Mouse (Mus musculus) heart, postnatal 14 days (tissue): ENCODE data around the gene Cphx3. TPM values are rescaled to one million over a fixed set of nuclear protein-coding genes. Genes with fewer than 3 reads are reported as not detected.
"Not testable (repeated sequence)": the region's sequence is repeated elsewhere in the genome, so short reads cannot be mapped to it uniquely, and the experiment has no call there.

Experiments used
- DNase-seq, 2 experiments: peaks; one replicate each; pipeline ENCODE4 v3.0.0; 2021 to 2022
- intact Hi-C: fragments of 180-260 bp; cut with DNase I; formaldehyde crosslinking; loops from one replicate; pipeline ENCODE4 v1.15.1; 2025
- total RNA-seq, 2 experiments: library from RNA; stranded (reverse); gene quantifications; 2 replicates each; pipeline ENCODE4 v1.2.3; 2021

The Cphx3 gene
- total RNA-seq, 2 experiments from 2014 or later, result not detected

GRCm38 (mm10) chr14:26165266-26165665, 83.2 kb downstream of the Cphx3 start:
- DNase-seq, intact Hi-C loops: not testable (repeated sequence)

GRCm38 (mm10) chr14:26173955-26174354, 91.9 kb downstream of the Cphx3 start:
- intact Hi-C loops, DNase-seq: not testable (repeated sequence)

- intact Hi-C loops, DNase-seq: not testable (repeated sequence)
Observed at GRCm38 (mm10) chr14:26175028-26175427, 92.9 kb downstream of the Cphx3 start.

- DNase-seq, intact Hi-C loops: not testable (repeated sequence)
Observed at GRCm38 (mm10) chr14:26181660-26182059, 99.6 kb downstream of the Cphx3 start.

- DNase-seq, intact Hi-C loops: not testable (repeated sequence)
Observed at GRCm38 (mm10) chr14:26182380-26182779, 100.3 kb downstream of the Cphx3 start, which contains the start of gene Plac9b. Gene Plac9b (minus strand): TSS chr14:26182480.

- intact Hi-C loops, DNase-seq: not testable (repeated sequence)
Observed at GRCm38 (mm10) chr14:26186638-26187037, 104.5 kb downstream of the Cphx3 start.

GRCm38 (mm10) chr14:26188361-26188760, 106.3 kb downstream of the Cphx3 start:
- DNase-seq, intact Hi-C loops: not testable (repeated sequence)

GRCm38 (mm10) chr14:26197851-26198250, 115.8 kb downstream of the Cphx3 start:
- intact Hi-C loops, DNase-seq: not testable (repeated sequence)

GRCm38 (mm10) chr14:26206197-26206925, 124.3 kb downstream of the Cphx3 start:
- intact Hi-C loops, DNase-seq: not testable (repeated sequence)

GRCm38 (mm10) chr14:26206926-26207247, 124.8 kb downstream of the Cphx3 start, which contains the start of gene Tmem254b:
Gene Tmem254b (minus strand): TSS chr14:26207041.
- DNase-seq, intact Hi-C loops: not testable (repeated sequence)

- intact Hi-C loops, DNase-seq: not testable (repeated sequence)
Observed at GRCm38 (mm10) chr14:26216233-26217000, 134.3 kb downstream of the Cphx3 start.

GRCm38 (mm10) chr14:26237183-26237582, 155.1 kb downstream of the Cphx3 start:
- DNase-seq, intact Hi-C loops: not testable (repeated sequence)

- intact Hi-C loops, result not testable (repeated sequence)
Observed at GRCm38 (mm10) chr14:26257756-26258617, 175.9 kb downstream of the Cphx3 start, which contains the start of gene Duxbl3. Gene Duxbl3 (plus strand): TSS chr14:26257962.

GRCm38 (mm10) chr14:26258729-26259128, 176.6 kb downstream of the Cphx3 start:
- intact Hi-C loops, DNase-seq: not testable (repeated sequence)

More at GRCm38 (mm10) chr14:26257756-26258617, 175.9 kb downstream of the Cphx3 start, which contains the start of gene Duxbl3:
- not testable (repeated sequence) for DNase-seq

Other genes with a start within 250 kb of the Cphx3 start
- 10 to 100 TPM; 69.9 to 78.1 TPM for gene Anxa11, start 240.1 kb upstream of the Cphx3 start, total RNA-seq
- gene Plac9a, start 179.2 kb upstream of the Cphx3 start, total RNA-seq, result 1 to 10 TPM; 2.6 to 2.9 TPM
- gene Tmem254a, start 154.6 kb upstream of the Cphx3 start, total RNA-seq, result 1 to 10 TPM; 1.6 to 2.1 TPM
- not detected for gene Cphx1, start 144.0 kb upstream of the Cphx3 start, total RNA-seq
- gene Duxbl1, start 103.7 kb upstream of the Cphx3 start, total RNA-seq, result under 1 TPM in 1 of 2 experiments, not detected in 1; 0.39 TPM
- gene Gm9780, start 39.6 kb upstream of the Cphx3 start, total RNA-seq, result 10 to 100 TPM; 21.2 to 24.0 TPM
- 10 to 100 TPM; 10.1 to 16.1 TPM for gene Tmem254c, start 14.9 kb upstream of the Cphx3 start, total RNA-seq
- gene Cphx2, start 781 bp upstream of the Cphx3 start, total RNA-seq, result not detected
- gene Duxbl2, start 36.1 kb downstream of the Cphx3 start, total RNA-seq, result under 1 TPM; 0.17 to 0.74 TPM
- 10 to 100 TPM; 50.7 to 53.6 TPM for gene Plac9b, start 100.2 kb downstream of the Cphx3 start, total RNA-seq
- 1 to 10 TPM; 3.9 to 5.9 TPM for gene Tmem254b, start 124.7 kb downstream of the Cphx3 start, total RNA-seq
- gene Duxbl3, start 175.7 kb downstream of the Cphx3 start, total RNA-seq, result under 1 TPM in 1 of 2 experiments, not detected in 1; 0.17 TPM